Mouse (Mus musculus): Measurements from ENCODE around the gene Klb. TPM values are rescaled to one million over a fixed set of nuclear protein-coding genes. Genes with fewer than 3 reads are reported as not detected.

Klb gene
- polyA plus RNA-seq, 1 experiment, result 0.02 TPM

DNA sequence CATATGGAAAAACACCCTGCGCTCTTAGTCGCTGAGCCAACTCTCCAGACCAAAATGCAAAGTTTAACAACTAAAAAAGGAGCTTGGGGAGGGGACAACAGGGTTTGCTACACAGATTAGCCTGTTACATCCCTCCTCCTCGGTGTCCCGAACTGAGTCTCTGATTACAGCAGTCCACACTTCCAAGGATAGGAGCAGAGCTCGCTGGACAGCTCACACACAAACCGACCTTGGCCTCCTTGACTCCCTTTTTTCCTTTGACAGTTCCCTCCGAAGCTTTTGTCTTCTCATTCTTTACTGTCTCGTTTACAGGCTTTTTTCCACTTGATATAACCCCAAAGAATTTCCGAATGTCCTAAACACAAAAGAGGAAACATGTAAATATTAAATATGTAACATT is 28.9 kb upstream of the Klb start:
- no peak for TF ChIP-seq MYOD1 (IDR thresholded peaks at IDR 0.05; ENCODE audit: control insufficient read depth, insufficient read length, low read depth)
- peaks cover 30% of the 10 kb centered on the region for H3K79me2 ChIP-seq (ENCODE audit: control insufficient read depth, insufficient read depth)
- peaks cover 23% of the 10 kb centered on the region for H3K79me3 ChIP-seq (ENCODE audit: low read depth)
- H3K27me3 ChIP-seq (ENCODE audit: control insufficient read depth, insufficient read depth, insufficient read length), result no peaks in the 10 kb centered on the region
- H3K4me3 ChIP-seq (ENCODE audit: insufficient read depth, poor library complexity, severe bottlenecking), result no peak overlapping the region
- H3K36me3 ChIP-seq (ENCODE audit: control insufficient read depth, insufficient read depth), result peaks cover 46% of the 10 kb centered on the region
- no peak overlapping the region for H3ac ChIP-seq (ENCODE audit: control insufficient read depth, insufficient read length, low read depth)

GRCm38 (mm10) chr5:65322165-65322564 is 25.9 kb upstream of the Klb start:
- H3K79me3 ChIP-seq (ENCODE audit: low read depth), result peaks cover 45% of the 10 kb centered on the region
- H3K4me3 ChIP-seq (ENCODE audit: insufficient read depth, poor library complexity, severe bottlenecking), result no peak overlapping the region
- H3K36me3 ChIP-seq (ENCODE audit: control insufficient read depth, insufficient read depth), result peaks cover 23% of the 10 kb centered on the region
- no peak overlapping the region for H3ac ChIP-seq (ENCODE audit: control insufficient read depth, insufficient read length, low read depth)
- TF ChIP-seq CTCF (IDR thresholded peaks at IDR 0.05; ENCODE audit: control insufficient read depth, insufficient read depth, insufficient read length) (no peak), FOSL1 (IDR thresholded peaks at IDR 0.05; ENCODE audit: insufficient read depth, low read length, poor library complexity, severe bottlenecking) (no peak), CEBPB (IDR thresholded peaks at IDR 0.05; ENCODE audit: low read depth) (no peak), MAX (IDR thresholded peaks at IDR 0.05) (no peak), MYOG (IDR thresholded peaks at IDR 0.05; ENCODE audit: control insufficient read depth, extremely low read depth, insufficient read length) (no peak), USF1 (IDR thresholded peaks at IDR 0.05; ENCODE audit: low read depth) (no peak), MYOD1 (IDR thresholded peaks at IDR 0.05; ENCODE audit: control insufficient read depth, insufficient read length, low read depth) (no peak)
- H3K79me2 ChIP-seq (ENCODE audit: control insufficient read depth, insufficient read depth), result peaks cover 60% of the 10 kb centered on the region
- no peaks in the 10 kb centered on the region for H3K27me3 ChIP-seq (ENCODE audit: control insufficient read depth, insufficient read depth, insufficient read length)

DNA sequence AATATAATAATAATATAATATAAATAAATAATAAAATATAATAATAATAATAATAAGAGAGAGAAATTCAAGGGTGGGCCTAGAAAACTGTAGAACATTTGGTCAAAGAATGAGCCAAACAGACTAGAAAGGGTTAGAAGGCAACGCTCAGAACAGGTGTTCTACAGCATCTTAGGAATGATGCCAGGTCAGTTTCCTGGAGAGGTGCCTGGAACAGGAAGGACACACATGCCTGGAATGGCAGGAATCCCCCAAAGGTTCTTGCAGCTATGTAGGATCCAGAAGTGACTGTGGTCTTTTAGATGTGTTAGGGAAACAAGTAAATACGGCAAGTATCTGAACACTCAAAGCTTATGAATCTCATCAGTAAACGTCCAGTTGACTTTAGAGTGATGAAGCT is 23.8 kb upstream of the Klb start:
- Histone ChIP-seq H3K27me3 (ENCODE audit: control insufficient read depth, insufficient read depth, insufficient read length) (no peaks in the 10 kb centered on the region), H3ac (ENCODE audit: control insufficient read depth, insufficient read length, low read depth) (no peak overlapping the region), H3K36me3 (ENCODE audit: control insufficient read depth, insufficient read depth) (peaks cover 4% of the 10 kb centered on the region), H3K79me3 (ENCODE audit: low read depth) (peaks cover 61% of the 10 kb centered on the region), H3K4me3 (ENCODE audit: insufficient read depth, poor library complexity, severe bottlenecking) (no peak overlapping the region), H3K79me2 (ENCODE audit: control insufficient read depth, insufficient read depth) (peaks cover 81% of the 10 kb centered on the region)
- TF ChIP-seq CEBPB (IDR thresholded peaks at IDR 0.05; ENCODE audit: low read depth) (no peak), USF1 (IDR thresholded peaks at IDR 0.05; ENCODE audit: low read depth) (no peak), MAX (IDR thresholded peaks at IDR 0.05) (no peak), MYOD1 (IDR thresholded peaks at IDR 0.05; ENCODE audit: control insufficient read depth, insufficient read length, low read depth) (no peak), MYOG (IDR thresholded peaks at IDR 0.05; ENCODE audit: control insufficient read depth, extremely low read depth, insufficient read length) (no peak), CTCF (IDR thresholded peaks at IDR 0.05; ENCODE audit: control insufficient read depth, insufficient read depth, insufficient read length) (no peak), FOSL1 (IDR thresholded peaks at IDR 0.05; ENCODE audit: insufficient read depth, low read length, poor library complexity, severe bottlenecking) (no peak)

DNA sequence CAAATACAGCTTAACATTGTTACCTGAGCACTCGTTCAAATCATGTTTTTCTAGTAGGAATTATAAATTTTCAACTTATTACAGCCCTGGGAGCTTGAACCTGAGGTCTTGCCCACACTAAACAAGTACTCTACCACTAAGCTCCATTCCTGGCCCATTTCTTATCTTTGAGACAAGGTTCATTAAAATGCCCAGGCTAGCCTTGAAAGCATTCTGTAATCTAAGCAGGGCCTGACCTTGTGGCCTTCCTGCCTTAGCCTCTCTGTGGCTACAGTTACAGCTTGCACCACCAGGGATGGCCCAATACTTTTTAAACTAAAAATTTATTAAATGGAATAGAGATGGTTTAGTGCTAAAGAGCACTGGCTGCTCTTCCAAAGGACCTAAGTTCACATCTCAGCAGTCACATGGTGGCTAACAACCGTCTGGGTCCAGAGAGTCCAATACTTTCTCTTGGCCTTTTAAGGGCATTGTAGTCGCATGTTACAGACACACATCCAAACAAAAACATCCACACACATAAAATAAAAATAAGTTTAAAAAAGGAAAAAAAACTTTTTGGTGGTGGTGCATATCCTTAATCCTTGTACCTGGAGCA is 23.3 kb upstream of the Klb start:
- Histone ChIP-seq H3ac (ENCODE audit: control insufficient read depth, insufficient read length, low read depth) (no peak overlapping the region), H3K79me3 (ENCODE audit: low read depth) (peaks cover 64% of the 10 kb centered on the region), H3K27me3 (ENCODE audit: control insufficient read depth, insufficient read depth, insufficient read length) (no peaks in the 10 kb centered on the region), H3K79me2 (ENCODE audit: control insufficient read depth, insufficient read depth) (peaks cover 86% of the 10 kb centered on the region), H3K36me3 (ENCODE audit: control insufficient read depth, insufficient read depth) (peaks cover 4% of the 10 kb centered on the region), H3K4me3 (ENCODE audit: insufficient read depth, poor library complexity, severe bottlenecking) (no peak overlapping the region)
- TF ChIP-seq MYOD1 (IDR thresholded peaks at IDR 0.05; ENCODE audit: control insufficient read depth, insufficient read length, low read depth), result no peak
- no peak for TF ChIP-seq CTCF (IDR thresholded peaks at IDR 0.05; ENCODE audit: control insufficient read depth, insufficient read depth, insufficient read length)
- no peak for TF ChIP-seq CEBPB (IDR thresholded peaks at IDR 0.05; ENCODE audit: low read depth)
- TF ChIP-seq USF1 (IDR thresholded peaks at IDR 0.05; ENCODE audit: low read depth), result no peak
- TF ChIP-seq MAX (IDR thresholded peaks at IDR 0.05), result no peak
- TF ChIP-seq FOSL1 (IDR thresholded peaks at IDR 0.05; ENCODE audit: insufficient read depth, low read length, poor library complexity, severe bottlenecking), result no peak
- no peak for TF ChIP-seq MYOG (IDR thresholded peaks at IDR 0.05; ENCODE audit: control insufficient read depth, extremely low read depth, insufficient read length)

DNA sequence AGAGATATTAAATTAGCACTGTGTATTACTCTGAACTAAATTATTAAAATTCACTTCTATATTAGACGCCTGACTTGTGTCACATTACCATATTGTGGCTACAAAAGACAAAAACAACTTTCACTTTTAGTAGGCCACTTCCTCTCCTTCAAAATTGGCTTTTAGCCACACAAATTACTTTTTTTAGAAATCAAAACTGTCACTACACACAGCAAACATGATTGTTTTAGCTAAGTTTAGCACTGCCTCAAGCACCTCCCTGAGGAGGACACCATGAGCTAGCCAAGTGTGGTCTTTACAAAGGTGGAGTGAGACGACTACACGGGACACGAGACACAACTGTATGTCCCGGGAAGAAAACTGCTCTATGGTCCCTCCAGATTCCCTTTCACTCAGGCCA is 21.9 kb upstream of the Klb start:
- peaks cover 67% of the 10 kb centered on the region for H3K79me3 ChIP-seq (ENCODE audit: low read depth)
- H3K4me3 ChIP-seq (ENCODE audit: insufficient read depth, poor library complexity, severe bottlenecking), result no peak overlapping the region
- TF ChIP-seq CTCF (IDR thresholded peaks at IDR 0.05; ENCODE audit: control insufficient read depth, insufficient read depth, insufficient read length), result no peak
- no peak for TF ChIP-seq USF1 (IDR thresholded peaks at IDR 0.05; ENCODE audit: low read depth)
- no peak for TF ChIP-seq MYOD1 (IDR thresholded peaks at IDR 0.05; ENCODE audit: control insufficient read depth, insufficient read length, low read depth)
- no peak for TF ChIP-seq MYOG (IDR thresholded peaks at IDR 0.05; ENCODE audit: control insufficient read depth, extremely low read depth, insufficient read length)
- no peak for TF ChIP-seq MAX (IDR thresholded peaks at IDR 0.05)
- H3K36me3 ChIP-seq (ENCODE audit: control insufficient read depth, insufficient read depth), result peaks cover 4% of the 10 kb centered on the region
- H3K79me2 ChIP-seq (ENCODE audit: control insufficient read depth, insufficient read depth), result peaks cover 95% of the 10 kb centered on the region
- no peaks in the 10 kb centered on the region for H3K27me3 ChIP-seq (ENCODE audit: control insufficient read depth, insufficient read depth, insufficient read length)
- no peak overlapping the region for H3ac ChIP-seq (ENCODE audit: control insufficient read depth, insufficient read length, low read depth)

DNA sequence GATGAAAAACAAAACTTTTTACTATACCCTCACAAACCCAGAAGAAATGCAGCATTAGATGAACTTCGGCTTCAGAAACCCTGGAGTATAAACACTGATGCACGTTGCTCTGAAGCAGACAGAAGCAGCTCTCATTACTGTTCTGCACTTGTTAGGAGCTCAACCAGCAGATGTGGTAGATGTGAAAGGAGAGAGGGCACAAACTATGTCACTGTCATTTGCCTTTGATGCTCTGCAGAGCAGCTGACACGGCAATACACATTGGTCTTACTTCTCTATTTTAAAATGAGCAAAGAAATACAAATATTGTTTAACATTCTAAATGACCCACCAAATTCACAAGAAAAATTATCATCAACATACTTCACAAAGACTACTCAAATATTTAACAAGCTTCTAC is 18.1 kb upstream of the Klb start:
- no peaks in the 10 kb centered on the region for H3K27me3 ChIP-seq (ENCODE audit: control insufficient read depth, insufficient read depth, insufficient read length)
- TF ChIP-seq CTCF (IDR thresholded peaks at IDR 0.05; ENCODE audit: control insufficient read depth, insufficient read depth, insufficient read length), result no peak
- no peak for TF ChIP-seq MYOD1 (IDR thresholded peaks at IDR 0.05; ENCODE audit: control insufficient read depth, insufficient read length, low read depth)
- no peak for TF ChIP-seq CEBPB (IDR thresholded peaks at IDR 0.05; ENCODE audit: low read depth)
- no peak for TF ChIP-seq MYOG (IDR thresholded peaks at IDR 0.05; ENCODE audit: control insufficient read depth, extremely low read depth, insufficient read length)
- TF ChIP-seq USF1 (IDR thresholded peaks at IDR 0.05; ENCODE audit: low read depth), result no peak
- no peak for TF ChIP-seq FOSL1 (IDR thresholded peaks at IDR 0.05; ENCODE audit: insufficient read depth, low read length, poor library complexity, severe bottlenecking)
- no peak for TF ChIP-seq MAX (IDR thresholded peaks at IDR 0.05)

More for the DNA sequence above, 18.1 kb upstream of the Klb start:
- H3K79me3 ChIP-seq (ENCODE audit: low read depth), result peaks cover 75% of the 10 kb centered on the region
- no peak overlapping the region for H3ac ChIP-seq (ENCODE audit: control insufficient read depth, insufficient read length, low read depth)
- no peak overlapping the region for H3K4me3 ChIP-seq (ENCODE audit: insufficient read depth, poor library complexity, severe bottlenecking)
- H3K36me3 ChIP-seq (ENCODE audit: control insufficient read depth, insufficient read depth), result no peaks in the 10 kb centered on the region
- H3K79me2 ChIP-seq (ENCODE audit: control insufficient read depth, insufficient read depth), result peaks cover 100% of the 10 kb centered on the region

Data from C2C12 (cell line).